Mouse (Mus musculus) E14TG2a.4 (cell line): ENCODE measurements around the gene Mrpl1.

Experiments used
- H3K27me3 ChIP-seq: 2 replicates; pipeline ENCODE4 v1.6.1; 2014; ENCODE audit warnings: low read length, control low read depth; ENCODE audit not compliant: insufficient read depth
- H3K36me3 ChIP-seq: 2 replicates; pipeline ENCODE4 v1.6.1; 2014; ENCODE audit warnings: low read length, control low read depth; ENCODE audit not compliant: insufficient read depth
- H3K4me1 ChIP-seq: replicated peaks from 2 replicates; pipeline ENCODE4 v1.6.1; 2014; ENCODE audit warnings: low read depth, low read length, control low read depth
- H3K4me3 ChIP-seq: replicated peaks from 2 replicates; pipeline ENCODE4 v1.5.1; 2014; ENCODE audit warnings: mild to moderate bottlenecking, low read length
- H3K9me3 ChIP-seq: 2 replicates; pipeline ENCODE4 v1.6.1; 2014; ENCODE audit warnings: low read length, control low read depth
- CTCF ChIP-seq: conservative IDR thresholded peaks from 2 replicates; pipeline ENCODE4 v1.5.1; 2014; ENCODE audit warnings: low read length
- NANOG ChIP-seq: IDR thresholded peaks from 2 replicates; pipeline ENCODE4 v1.6.1; 2014; ENCODE audit warnings: borderline replicate concordance, low read length, mixed read lengths
- POU5F1 ChIP-seq: IDR thresholded peaks from 2 replicates; pipeline ENCODE4 v1.6.1; 2014; ENCODE audit warnings: low read length, borderline replicate concordance

Gene Mrpl1

DNA sequence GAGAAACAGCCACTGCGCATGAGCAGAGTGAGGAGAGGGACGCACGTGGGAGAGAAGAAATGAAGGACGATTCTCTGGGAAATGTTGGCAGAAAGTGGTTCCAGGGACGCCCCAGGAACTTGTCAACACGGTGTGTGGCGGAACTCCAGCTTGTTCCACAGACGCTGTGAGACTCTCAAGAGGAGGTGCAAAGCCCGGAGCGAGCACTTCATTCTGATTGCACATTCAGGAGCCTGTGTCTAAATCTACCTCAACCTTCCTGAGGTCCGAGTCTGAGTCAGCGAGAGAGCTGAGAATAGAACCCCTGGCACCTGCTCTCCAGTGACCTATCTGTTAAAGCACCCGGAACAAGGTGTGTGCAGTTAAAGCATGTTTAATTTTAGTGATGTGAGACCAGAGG, 98.8 kb downstream of the Mrpl1 start:
- TF ChIP-seq NANOG (no peak), CTCF (no peak), POU5F1 (no peak)
- H3K9me3 ChIP-seq: no peaks in the 10 kb centered on the region
- no peaks in the 10 kb centered on the region for H3K36me3 ChIP-seq
- H3K4me3 ChIP-seq: no peak overlapping the region
- H3K4me1 ChIP-seq: peaks cover 14% of the 10 kb centered on the region
- no peaks in the 10 kb centered on the region for H3K27me3 ChIP-seq

DNA sequence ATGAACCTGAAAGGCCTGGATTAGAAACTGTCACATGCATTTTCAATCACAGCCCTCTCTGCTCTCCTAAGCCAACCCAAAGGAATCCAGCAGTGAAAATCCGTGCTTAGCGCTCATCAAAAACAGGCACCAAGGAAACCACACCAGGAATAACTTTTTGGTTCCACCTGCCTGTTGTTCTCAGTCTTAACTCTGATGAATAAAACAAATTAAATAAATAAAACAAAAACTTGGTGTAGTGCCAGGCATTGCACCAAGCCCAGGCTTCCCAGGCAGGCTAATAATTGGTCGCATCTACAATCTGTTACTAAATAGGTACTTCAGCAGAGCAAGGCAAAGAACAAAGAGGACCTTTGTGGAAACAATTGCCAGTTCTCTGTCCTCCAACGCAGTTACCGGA, 99.4 kb downstream of the Mrpl1 start:
- H3K36me3 ChIP-seq: no peaks in the 10 kb centered on the region
- H3K4me3 ChIP-seq: no peak overlapping the region
- H3K4me1 ChIP-seq: peaks cover 14% of the 10 kb centered on the region
- no peaks in the 10 kb centered on the region for H3K27me3 ChIP-seq
- TF ChIP-seq NANOG: peak; percentile 10; the same call in 1 of the 2 replicates
- no peak for TF ChIP-seq CTCF
- no peaks in the 10 kb centered on the region for H3K9me3 ChIP-seq

DNA sequence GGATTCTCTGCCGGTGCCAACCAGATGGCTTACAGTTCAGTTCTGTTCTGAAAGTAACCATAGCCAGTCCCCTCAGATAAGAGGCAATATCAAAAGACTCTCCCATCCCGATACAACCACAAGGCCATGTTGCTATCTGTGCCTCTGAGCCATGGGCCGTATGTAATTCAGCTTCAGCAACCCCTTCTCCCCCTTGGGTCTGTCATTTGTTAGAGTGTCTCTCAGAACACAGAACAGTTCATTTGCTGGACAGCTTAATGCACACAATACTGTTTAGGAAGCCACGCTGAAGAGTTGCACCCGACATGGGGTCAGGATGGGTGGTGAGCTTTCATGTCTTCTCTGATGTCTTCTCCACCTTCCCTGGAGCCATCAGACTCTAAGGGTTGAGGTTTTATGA, 100.3 kb downstream of the Mrpl1 start:
- H3K4me3 ChIP-seq: no peak overlapping the region
- no peaks in the 10 kb centered on the region for H3K27me3 ChIP-seq
- H3K9me3 ChIP-seq: no peaks in the 10 kb centered on the region
- H3K4me1 ChIP-seq: peaks cover 14% of the 10 kb centered on the region
- TF ChIP-seq POU5F1 (no peak), NANOG (no peak), CTCF (no peak)
- no peaks in the 10 kb centered on the region for H3K36me3 ChIP-seq

GRCm38 (mm10) chr5:96311677-96312076, 102.4 kb downstream of the Mrpl1 start:
- Histone ChIP-seq H3K4me3 (no peak overlapping the region), H3K36me3 (no peaks in the 10 kb centered on the region), H3K4me1 (peaks cover 14% of the 10 kb centered on the region), H3K9me3 (no peaks in the 10 kb centered on the region), H3K27me3 (no peaks in the 10 kb centered on the region)
- TF ChIP-seq CTCF (no peak), POU5F1 (no peak), NANOG (no peak)
